Mouse (Mus musculus): ENCODE data around the gene Pou2af1. TPM values are rescaled to one million over a fixed set of nuclear protein-coding genes. Genes with fewer than 3 reads are reported as not detected.

Pou2af1 gene
- total and polyA plus RNA-seq, 2 experiments from 2014 or later = 0.05 to 0.76 TPM

DNA sequence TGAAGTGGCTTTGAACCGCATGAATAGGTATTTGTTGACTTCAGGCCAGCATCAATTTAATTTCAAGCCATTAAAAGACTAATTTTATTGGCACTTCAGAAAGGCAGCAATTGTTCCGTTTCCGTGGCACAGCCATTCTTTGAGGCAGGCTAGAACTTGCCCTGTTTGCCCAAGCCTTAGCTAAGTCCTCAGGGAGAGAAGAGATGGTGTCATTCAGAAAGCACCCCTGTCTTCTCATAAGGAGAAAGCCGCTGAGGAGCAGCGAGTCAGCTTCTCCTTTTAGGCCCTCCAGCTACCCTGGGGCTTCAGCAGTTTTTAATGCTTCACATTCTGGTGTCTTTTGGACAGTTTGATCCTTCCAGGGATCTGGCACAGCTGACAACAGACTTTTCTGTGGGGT is 55.3 kb downstream of the Pou2af1 start:
- WGBS = 87% methylated on average over 5 of the region's 5 CpGs
- no peaks in the 10 kb centered on the region for H3K9me3 ChIP-seq (replicated peaks; ENCODE audit: control insufficient read depth, low read length)
- H3K4me1 ChIP-seq (ENCODE audit: control insufficient read depth, insufficient read depth) = no peaks in the 10 kb centered on the region
- DNase-seq (ENCODE audit: low spot score) = no peak
- no peak overlapping the region for H3K9ac ChIP-seq (replicated peaks; ENCODE audit: low read depth, low read length)
- no peaks in the 10 kb centered on the region for H3K27me3 ChIP-seq (ENCODE audit: control insufficient read depth, insufficient read depth, low read length)
- H3K36me3 ChIP-seq (replicated peaks; ENCODE audit: control insufficient read depth, insufficient read depth, low read length) = no peaks in the 10 kb centered on the region
- H3K4me3 ChIP-seq (ENCODE audit: low read depth, low read length) = no peak overlapping the region
- TF ChIP-seq CTCF (IDR thresholded peaks at IDR 0.05; ENCODE audit: low read depth) = no peak
- no peak for TF ChIP-seq EP300 (IDR thresholded peaks at IDR 0.05; ENCODE audit: low read depth)
- H3K27ac ChIP-seq (ENCODE audit: low read depth) = no peak overlapping the region
- no peak for ATAC-seq (ENCODE audit: insufficient read depth, low read depth)
- H3K4me2 ChIP-seq (ENCODE audit: low read depth, low read length) = no peak overlapping the region

DNA sequence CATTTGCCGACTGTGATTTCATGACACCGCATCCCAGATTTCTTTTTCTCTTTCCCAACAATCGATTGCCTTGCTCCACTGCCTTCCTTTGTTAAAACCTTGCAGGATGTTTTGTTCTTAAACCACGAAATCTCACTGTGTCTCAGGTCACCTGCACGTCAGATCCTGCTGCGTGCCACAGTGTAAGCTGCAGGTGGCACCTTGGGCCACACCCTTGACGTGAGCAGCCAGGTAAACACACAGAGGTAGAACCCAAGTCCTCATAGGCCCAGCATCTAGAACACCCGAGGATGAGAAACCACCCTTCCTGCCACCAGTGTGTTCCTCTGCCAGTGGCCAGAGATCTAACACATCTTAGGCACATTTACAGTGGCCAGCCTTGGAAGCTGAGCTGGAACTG is 57.6 kb downstream of the Pou2af1 start:
- 73% methylated on average over 8 of the region's 8 CpGs for WGBS
- no peak overlapping the region for H3K9ac ChIP-seq (replicated peaks; ENCODE audit: low read depth, low read length)
- H3K36me3 ChIP-seq (replicated peaks; ENCODE audit: control insufficient read depth, insufficient read depth, low read length) = no peaks in the 10 kb centered on the region
- DNase-seq (ENCODE audit: low spot score) (no peak), ATAC-seq (ENCODE audit: insufficient read depth, low read depth) (no peak)
- H3K4me3 ChIP-seq (ENCODE audit: low read depth, low read length) = no peak overlapping the region
- TF ChIP-seq CTCF (IDR thresholded peaks at IDR 0.05; ENCODE audit: low read depth) (no peak), EP300 (IDR thresholded peaks at IDR 0.05; ENCODE audit: low read depth) (no peak)
- no peak overlapping the region for H3K4me2 ChIP-seq (ENCODE audit: low read depth, low read length)
- H3K27me3 ChIP-seq (ENCODE audit: control insufficient read depth, insufficient read depth, low read length) = no peaks in the 10 kb centered on the region
- H3K9me3 ChIP-seq (replicated peaks; ENCODE audit: control insufficient read depth, low read length) = no peaks in the 10 kb centered on the region
- no peak overlapping the region for H3K27ac ChIP-seq (ENCODE audit: low read depth)
- no peaks in the 10 kb centered on the region for H3K4me1 ChIP-seq (ENCODE audit: control insufficient read depth, insufficient read depth)

DNA sequence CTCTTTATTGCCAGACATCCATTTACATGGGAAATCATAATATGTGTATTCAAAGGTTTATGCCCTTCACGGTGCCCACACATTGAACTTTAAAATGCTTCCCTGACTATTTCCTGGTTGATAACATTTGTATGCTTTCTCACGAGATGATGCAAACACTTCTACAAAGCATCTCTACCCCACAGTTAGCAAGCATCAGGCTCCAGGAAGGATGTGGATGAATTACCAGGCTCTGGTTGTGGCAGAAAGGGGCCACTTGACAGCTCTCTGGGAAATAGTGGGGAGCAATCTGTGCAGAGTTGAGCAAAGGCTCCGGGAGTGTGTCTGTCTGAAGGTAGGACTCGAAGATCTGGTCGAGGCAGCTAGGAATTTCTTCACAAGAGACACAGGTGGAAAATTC is 58.6 kb downstream of the Pou2af1 start:
- no peak overlapping the region for H3K27ac ChIP-seq (ENCODE audit: low read depth)
- H3K36me3 ChIP-seq (replicated peaks; ENCODE audit: control insufficient read depth, insufficient read depth, low read length) = no peaks in the 10 kb centered on the region
- TF ChIP-seq EP300 (IDR thresholded peaks at IDR 0.05; ENCODE audit: low read depth) = no peak
- no peak for TF ChIP-seq CTCF (IDR thresholded peaks at IDR 0.05; ENCODE audit: low read depth)
- no peaks in the 10 kb centered on the region for H3K4me1 ChIP-seq (ENCODE audit: control insufficient read depth, insufficient read depth)
- 65% methylated on average over 5 of the region's 5 CpGs for WGBS
- no peak for ATAC-seq (ENCODE audit: insufficient read depth, low read depth)
- no peak overlapping the region for H3K9ac ChIP-seq (replicated peaks; ENCODE audit: low read depth, low read length)
- H3K4me3 ChIP-seq (ENCODE audit: low read depth, low read length) = no peak overlapping the region
- H3K4me2 ChIP-seq (ENCODE audit: low read depth, low read length) = no peak overlapping the region
- DNase-seq (ENCODE audit: low spot score) = no peak
- no peaks in the 10 kb centered on the region for H3K9me3 ChIP-seq (replicated peaks; ENCODE audit: control insufficient read depth, low read length)
- no peaks in the 10 kb centered on the region for H3K27me3 ChIP-seq (ENCODE audit: control insufficient read depth, insufficient read depth, low read length)

DNA sequence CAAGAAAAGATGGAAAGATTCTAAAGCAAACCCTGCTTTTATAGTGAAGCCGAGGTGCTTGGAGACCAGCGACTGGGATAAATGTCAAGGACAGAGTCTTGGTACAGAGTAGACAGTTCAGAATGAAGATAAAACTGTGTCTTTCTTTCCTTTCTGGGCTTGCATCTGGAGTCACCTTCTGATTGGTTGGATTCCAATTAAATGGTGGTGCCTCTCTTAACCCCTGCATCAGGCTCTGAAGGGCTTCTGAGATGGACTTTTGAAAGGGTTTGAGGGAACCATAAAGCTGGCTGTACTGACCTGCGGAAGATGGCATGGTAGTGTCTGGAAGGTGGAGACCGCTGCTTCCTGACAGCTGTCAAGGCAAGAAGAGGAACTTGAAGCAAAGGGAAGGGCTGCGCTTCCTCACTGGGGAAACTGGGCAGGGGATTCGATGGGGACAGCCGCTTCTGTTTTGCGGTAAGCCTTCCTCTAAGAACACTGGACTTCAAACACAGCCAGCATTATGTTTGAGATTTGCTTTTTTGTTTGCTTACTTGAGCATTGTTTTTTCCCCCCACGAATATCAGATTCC is 60.2 kb downstream of the Pou2af1 start:
- Histone ChIP-seq H3K4me1 (ENCODE audit: control insufficient read depth, insufficient read depth) (peaks cover 6% of the 10 kb centered on the region), H3K9ac (replicated peaks; ENCODE audit: low read depth, low read length) (no peak overlapping the region), H3K27me3 (ENCODE audit: control insufficient read depth, insufficient read depth, low read length) (no peaks in the 10 kb centered on the region), H3K27ac (ENCODE audit: low read depth) (no peak overlapping the region), H3K4me3 (ENCODE audit: low read depth, low read length) (no peak overlapping the region), H3K9me3 (replicated peaks; ENCODE audit: control insufficient read depth, low read length) (no peaks in the 10 kb centered on the region), H3K36me3 (replicated peaks; ENCODE audit: control insufficient read depth, insufficient read depth, low read length) (no peaks in the 10 kb centered on the region), H3K4me2 (ENCODE audit: low read depth, low read length) (no peak overlapping the region)
- WGBS = 63% methylated on average over 9 of the region's 9 CpGs
- TF ChIP-seq CTCF (IDR thresholded peaks at IDR 0.05; ENCODE audit: low read depth) (no peak), EP300 (IDR thresholded peaks at IDR 0.05; ENCODE audit: low read depth) (no peak)
- DNase-seq (ENCODE audit: low spot score) (no peak), ATAC-seq (ENCODE audit: insufficient read depth, low read depth) (no peak)

DNA sequence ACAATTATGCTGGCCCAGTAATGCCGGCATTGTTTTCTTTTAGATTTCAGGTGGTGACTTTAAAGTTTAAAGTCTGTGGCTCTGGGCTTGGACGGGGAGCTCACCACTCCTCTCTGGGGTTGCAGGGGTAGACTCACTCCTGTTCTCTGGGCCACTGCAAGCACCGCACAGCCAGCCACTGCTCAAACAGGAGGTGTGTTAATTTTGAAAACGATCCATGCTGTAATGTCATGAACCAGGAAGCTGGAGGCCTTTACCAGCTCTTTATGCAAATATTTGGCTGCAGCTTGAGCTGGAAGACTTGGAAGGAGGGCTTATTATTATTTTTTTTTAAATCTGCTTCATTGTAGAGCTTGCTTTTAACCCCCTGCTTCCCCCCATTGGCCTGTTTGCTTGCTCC is 61.2 kb downstream of the Pou2af1 start:
- Histone ChIP-seq H3K4me2 (ENCODE audit: low read depth, low read length) (no peak overlapping the region), H3K9ac (replicated peaks; ENCODE audit: low read depth, low read length) (no peak overlapping the region), H3K4me1 (ENCODE audit: control insufficient read depth, insufficient read depth) (peaks cover 6% of the 10 kb centered on the region), H3K4me3 (ENCODE audit: low read depth, low read length) (no peak overlapping the region), H3K27ac (ENCODE audit: low read depth) (no peak overlapping the region), H3K9me3 (replicated peaks; ENCODE audit: control insufficient read depth, low read length) (no peaks in the 10 kb centered on the region), H3K27me3 (ENCODE audit: control insufficient read depth, insufficient read depth, low read length) (no peaks in the 10 kb centered on the region), H3K36me3 (replicated peaks; ENCODE audit: control insufficient read depth, insufficient read depth, low read length) (no peaks in the 10 kb centered on the region)
- WGBS = 33% methylated on average over 4 of the region's 4 CpGs
- ATAC-seq (ENCODE audit: insufficient read depth, low read depth) (no peak), DNase-seq (ENCODE audit: low spot score) (no peak)
- no peak for TF ChIP-seq CTCF (IDR thresholded peaks at IDR 0.05; ENCODE audit: low read depth)
- no peak for TF ChIP-seq EP300 (IDR thresholded peaks at IDR 0.05; ENCODE audit: low read depth)

DNA sequence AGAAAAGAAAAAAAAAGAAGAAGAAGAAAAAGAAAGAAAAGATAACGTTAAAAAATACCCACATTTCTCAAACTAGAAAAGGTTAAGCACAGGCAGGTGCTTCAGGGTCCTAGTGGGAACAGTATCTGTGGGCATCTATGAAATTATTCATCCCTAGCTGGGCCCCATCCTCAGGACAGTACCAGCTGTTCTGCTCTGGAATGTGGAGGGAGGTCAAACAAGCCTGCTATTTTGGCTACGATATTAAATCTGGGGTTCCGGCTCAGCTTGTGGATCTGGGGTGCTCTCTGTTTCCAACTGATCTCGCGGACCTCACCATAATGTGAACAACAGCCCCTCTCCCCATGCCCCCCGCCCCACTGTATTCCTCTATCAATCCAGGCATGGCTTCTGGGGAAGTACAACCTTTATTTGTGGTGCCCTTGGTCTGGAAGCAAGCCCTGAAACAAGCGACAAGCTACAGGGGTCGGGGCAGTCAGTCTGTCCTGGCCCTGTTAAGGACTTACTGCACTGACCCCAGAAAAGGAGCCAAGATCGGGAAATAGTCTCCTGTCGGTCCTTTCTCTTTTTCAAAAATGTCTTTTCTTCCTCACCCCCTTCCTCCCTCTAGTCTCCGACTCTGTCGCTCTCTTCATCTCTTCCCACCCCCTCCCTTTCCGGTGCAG is 64.5 kb downstream of the Pou2af1 start:
- peak overlapping the region; percentile 72 for H3K9ac ChIP-seq (replicated peaks; ENCODE audit: low read depth, low read length)
- peak overlapping the region; percentile 71 for H3K4me3 ChIP-seq (ENCODE audit: low read depth, low read length)
- TF ChIP-seq EP300 (IDR thresholded peaks at IDR 0.05; ENCODE audit: low read depth) (no peak), CTCF (IDR thresholded peaks at IDR 0.05; ENCODE audit: low read depth) (no peak)
- WGBS = 18% methylated on average over 13 of the region's 13 CpGs
- no peaks in the 10 kb centered on the region for H3K9me3 ChIP-seq (replicated peaks; ENCODE audit: control insufficient read depth, low read length)
- DNase-seq (ENCODE audit: low spot score) = no peak
- peak overlapping the region; percentile 81 for H3K27ac ChIP-seq (ENCODE audit: low read depth)
- H3K36me3 ChIP-seq (replicated peaks; ENCODE audit: control insufficient read depth, insufficient read depth, low read length) = no peaks in the 10 kb centered on the region
- ATAC-seq (ENCODE audit: insufficient read depth, low read depth) = no peak
- H3K4me2 ChIP-seq (ENCODE audit: low read depth, low read length) = peak overlapping the region; percentile 80
- H3K27me3 ChIP-seq (ENCODE audit: control insufficient read depth, insufficient read depth, low read length) = 0 out of 2 replicates have a peak, but pooled peaks cover 3% of the 10 kb centered on the region
- peaks cover 6% of the 10 kb centered on the region for H3K4me1 ChIP-seq (ENCODE audit: control insufficient read depth, insufficient read depth)

Measured in heart, postnatal 0 days (tissue).